Mouse (Mus musculus): ENCODE data around the gene Aamp.
A peak's percentile ranks its signal among the peaks of the same experiment; 100 is the strongest.
"Not testable (repeated sequence)": the region's sequence is repeated elsewhere in the genome, so short reads cannot be mapped to it uniquely, and the experiment has no call there.

The Aamp gene

GRCm38 (mm10) chr1:74284543-74285160 is at the start of gene Aamp, which contains the start of gene Pnkd:
Gene Aamp (minus strand): TSS chr1:74284738.
Gene Pnkd (plus strand): TSS chr1:74284930.
- TF ChIP-seq POU5F1 (IDR thresholded peaks at IDR 0.05; ENCODE audit: borderline replicate concordance, low read length) (no peak), NANOG (IDR thresholded peaks at IDR 0.05; ENCODE audit: borderline replicate concordance, low read length) (no peak), CTCF (conservative IDR thresholded peaks at IDR 0.05; ENCODE audit: low read length) (no peak)
- peak within 1 kb of the TSS; percentile 95 for H3K4me3 ChIP-seq (replicated peaks; ENCODE audit: low read length)
- H3K9me3 ChIP-seq (ENCODE audit: low read length) = no peaks in the 10 kb centered on the region
- H3K4me1 ChIP-seq (replicated peaks; ENCODE audit: low read depth, low read length) = peaks cover 72% of the 10 kb centered on the region
- H3K36me3 ChIP-seq (ENCODE audit: insufficient read depth, low read length) = peaks cover 74% of the 10 kb centered on the region
- no peaks in the 10 kb centered on the region for H3K27me3 ChIP-seq (ENCODE audit: insufficient read depth, low read length)

- Histone ChIP-seq H3K27me3 (ENCODE audit: insufficient read depth, low read length) (peaks cover 23% of the 10 kb centered on the region), H3K9me3 (ENCODE audit: low read length) (no peaks in the 10 kb centered on the region), H3K4me1 (replicated peaks; ENCODE audit: low read depth, low read length) (peaks cover 58% of the 10 kb centered on the region), H3K4me3 (replicated peaks; ENCODE audit: low read length) (peak overlapping the region; percentile 83), H3K36me3 (ENCODE audit: insufficient read depth, low read length) (peaks cover 6% of the 10 kb centered on the region; the same call in 1 of the 2 replicates)
- no peak for TF ChIP-seq CTCF (conservative IDR thresholded peaks at IDR 0.05; ENCODE audit: low read length)
- no peak for TF ChIP-seq POU5F1 (IDR thresholded peaks at IDR 0.05; ENCODE audit: borderline replicate concordance, low read length)
- TF ChIP-seq NANOG (IDR thresholded peaks at IDR 0.05; ENCODE audit: borderline replicate concordance, low read length) = no peak
These were observed 48.4 kb upstream of the Aamp start for GRCm38 (mm10) chr1:74332930-74333329.

GRCm38 (mm10) chr1:74332241-74332763 is 47.8 kb upstream of the Aamp start:
- Histone ChIP-seq H3K36me3 (ENCODE audit: insufficient read depth, low read length) (peaks cover 6% of the 10 kb centered on the region; the same call in 1 of the 2 replicates), H3K4me3 (replicated peaks; ENCODE audit: low read length) (peak overlapping the region; percentile 83), H3K4me1 (replicated peaks; ENCODE audit: low read depth, low read length) (peaks cover 53% of the 10 kb centered on the region), H3K27me3 (ENCODE audit: insufficient read depth, low read length) (peaks cover 23% of the 10 kb centered on the region), H3K9me3 (ENCODE audit: low read length) (no peaks in the 10 kb centered on the region)
- no peak for TF ChIP-seq POU5F1 (IDR thresholded peaks at IDR 0.05; ENCODE audit: borderline replicate concordance, low read length)
- no peak for TF ChIP-seq NANOG (IDR thresholded peaks at IDR 0.05; ENCODE audit: borderline replicate concordance, low read length)
- TF ChIP-seq CTCF (conservative IDR thresholded peaks at IDR 0.05; ENCODE audit: low read length) = no peak

- Histone ChIP-seq H3K4me1 (replicated peaks; ENCODE audit: low read depth, low read length) (peaks cover 44% of the 10 kb centered on the region), H3K27me3 (ENCODE audit: insufficient read depth, low read length) (peaks cover 27% of the 10 kb centered on the region), H3K9me3 (ENCODE audit: low read length) (no peaks in the 10 kb centered on the region), H3K36me3 (ENCODE audit: insufficient read depth, low read length) (peaks cover 4% of the 10 kb centered on the region; the same call in 1 of the 2 replicates), H3K4me3 (replicated peaks; ENCODE audit: low read length) (no peak overlapping the region)
- no peak for TF ChIP-seq POU5F1 (IDR thresholded peaks at IDR 0.05; ENCODE audit: borderline replicate concordance, low read length)
- no peak for TF ChIP-seq CTCF (conservative IDR thresholded peaks at IDR 0.05; ENCODE audit: low read length)
- TF ChIP-seq NANOG (IDR thresholded peaks at IDR 0.05; ENCODE audit: borderline replicate concordance, low read length) = no peak
These were observed 46.6 kb upstream of the Aamp start for GRCm38 (mm10) chr1:74331046-74331681.

GRCm38 (mm10) chr1:74329899-74330431 is 45.4 kb upstream of the Aamp start:
- TF ChIP-seq NANOG (IDR thresholded peaks at IDR 0.05; ENCODE audit: borderline replicate concordance, low read length) = no peak
- no peak for TF ChIP-seq CTCF (conservative IDR thresholded peaks at IDR 0.05; ENCODE audit: low read length)

GRCm38 (mm10) chr1:74326916-74327315 is 42.4 kb upstream of the Aamp start:
- not testable (repeated sequence) for H3K4me1 ChIP-seq (replicated peaks; ENCODE audit: low read depth, low read length); H3K9me3 ChIP-seq (ENCODE audit: low read length); H3K36me3 ChIP-seq (ENCODE audit: insufficient read depth, low read length); H3K4me3 ChIP-seq (replicated peaks; ENCODE audit: low read length)
- TF ChIP-seq CTCF (conservative IDR thresholded peaks at IDR 0.05; ENCODE audit: low read length) = peak; percentile 33
- H3K27me3 ChIP-seq (ENCODE audit: insufficient read depth, low read length) = peaks cover 20% of the 10 kb centered on the region

More at GRCm38 (mm10) chr1:74329899-74330431, 45.4 kb upstream of the Aamp start:
- Histone ChIP-seq H3K4me1 (replicated peaks; ENCODE audit: low read depth, low read length) (peaks cover 32% of the 10 kb centered on the region), H3K36me3 (ENCODE audit: insufficient read depth, low read length) (no peaks in the 10 kb centered on the region), H3K27me3 (ENCODE audit: insufficient read depth, low read length) (peaks cover 33% of the 10 kb centered on the region), H3K9me3 (ENCODE audit: low read length) (no peaks in the 10 kb centered on the region), H3K4me3 (replicated peaks; ENCODE audit: low read length) (no peak overlapping the region)

- no peak overlapping the region for H3K4me3 ChIP-seq (replicated peaks; ENCODE audit: low read length)
- H3K4me1 ChIP-seq (replicated peaks; ENCODE audit: low read depth, low read length) = no peaks in the 10 kb centered on the region
- peaks cover 6% of the 10 kb centered on the region for H3K9me3 ChIP-seq (ENCODE audit: low read length)
- H3K36me3 ChIP-seq (ENCODE audit: insufficient read depth, low read length) = no peaks in the 10 kb centered on the region
- peaks cover 8% of the 10 kb centered on the region for H3K27me3 ChIP-seq (ENCODE audit: insufficient read depth, low read length)
- TF ChIP-seq CTCF (conservative IDR thresholded peaks at IDR 0.05; ENCODE audit: low read length) (no peak), NANOG (IDR thresholded peaks at IDR 0.05; ENCODE audit: borderline replicate concordance, low read length) (no peak), POU5F1 (IDR thresholded peaks at IDR 0.05; ENCODE audit: borderline replicate concordance, low read length) (no peak)
These were observed 36.9 kb upstream of the Aamp start for GRCm38 (mm10) chr1:74321396-74321795.

- Histone ChIP-seq H3K9me3 (ENCODE audit: low read length) (peaks cover 6% of the 10 kb centered on the region), H3K4me1 (replicated peaks; ENCODE audit: low read depth, low read length) (0 out of 2 replicates have a peak, but pooled peaks cover 5% of the 10 kb centered on the region), H3K36me3 (ENCODE audit: insufficient read depth, low read length) (no peaks in the 10 kb centered on the region), H3K4me3 (replicated peaks; ENCODE audit: low read length) (no peak overlapping the region), H3K27me3 (ENCODE audit: insufficient read depth, low read length) (no peaks in the 10 kb centered on the region)
- TF ChIP-seq CTCF (conservative IDR thresholded peaks at IDR 0.05; ENCODE audit: low read length) (no peak), NANOG (IDR thresholded peaks at IDR 0.05; ENCODE audit: borderline replicate concordance, low read length) (no peak), POU5F1 (IDR thresholded peaks at IDR 0.05; ENCODE audit: borderline replicate concordance, low read length) (no peak)
These were observed 34.2 kb upstream of the Aamp start for GRCm38 (mm10) chr1:74318711-74319110.

All from E14TG2a.4 (cell line).